Mouse (Mus musculus) liver, embryonic 13.5 days (tissue): ENCODE results near the gene Cmtm4. TPM values are rescaled to one million over a fixed set of nuclear protein-coding genes. Genes with fewer than 3 reads are reported as not detected.

Experiments
- ATAC-seq: fragments of 200-750 bp; cut with Nextera tagmentation; 2 replicates; pipeline ENCODE4 v1.8.0; 2017; ENCODE audit warnings: low read depth, mild to moderate bottlenecking, moderate number of reproducible peaks, moderate library complexity
- DNase-seq: peaks from one replicate; pipeline ENCODE4 v3.0.0; 2022
- H3K27ac ChIP-seq: fragments of 300-500 bp; sonication (generic); 2 replicates; pipeline ENCODE4 v1.5.1; 2015; ENCODE audit warnings: moderate library complexity, mild to moderate bottlenecking, inconsistent platforms
- H3K27me3 ChIP-seq: fragments of 300-500 bp; sonication (generic); 2 replicates; pipeline ENCODE4 v1.6.1; 2015; ENCODE audit warnings: mild to moderate bottlenecking, inconsistent platforms
- H3K36me3 ChIP-seq: fragments of 300-500 bp; sonication (generic); 2 replicates; pipeline ENCODE4 v1.6.1; 2015; ENCODE audit warnings: mild to moderate bottlenecking, inconsistent platforms
- H3K4me1 ChIP-seq: fragments of 300-500 bp; sonication (generic); replicated peaks from 2 replicates; pipeline ENCODE4 v1.6.1; 2015; ENCODE audit warnings: inconsistent platforms
- H3K4me2 ChIP-seq: fragments of 300-500 bp; sonication (generic); 2 replicates; pipeline ENCODE4 v1.6.1; 2015; ENCODE audit warnings: inconsistent platforms, mild to moderate bottlenecking, moderate library complexity
- H3K4me3 ChIP-seq: fragments of 300-500 bp; sonication (generic); replicated peaks from 2 replicates; pipeline ENCODE4 v1.5.1; 2015; ENCODE audit warnings: mild to moderate bottlenecking, inconsistent platforms
- H3K9ac ChIP-seq: fragments of 300-500 bp; sonication (generic); 2 replicates; pipeline ENCODE4 v1.6.1; 2015; ENCODE audit warnings: mild to moderate bottlenecking, inconsistent platforms
- H3K9me3 ChIP-seq: fragments of 300-500 bp; sonication (generic); replicated peaks from 2 replicates; pipeline ENCODE4 v1.6.1; 2016; ENCODE audit warnings: inconsistent platforms
- WGBS: fragments of 180-500 bp; shearing (Covaris S2); methylation state at CpG from one replicate; pipeline ENCODE4 v1.1.7; 2015; ENCODE audit not compliant: insufficient replicate concordance; 5-methylcytosine and 5-hydroxymethylcytosine counted together
- polyA plus RNA-seq: library from polyadenylated mRNA; unstranded; fragments of >200 nt; fragmentation: Nextera tagmentation; extraction: Ambion mirVana; gene quantifications from 2 replicates; pipeline ENCODE4 v1.2.1, GENCODE M21; 2015

The Cmtm4 gene
- polyA plus RNA-seq, 1 experiment from 2014 or later, result 0.40 TPM

DNA sequence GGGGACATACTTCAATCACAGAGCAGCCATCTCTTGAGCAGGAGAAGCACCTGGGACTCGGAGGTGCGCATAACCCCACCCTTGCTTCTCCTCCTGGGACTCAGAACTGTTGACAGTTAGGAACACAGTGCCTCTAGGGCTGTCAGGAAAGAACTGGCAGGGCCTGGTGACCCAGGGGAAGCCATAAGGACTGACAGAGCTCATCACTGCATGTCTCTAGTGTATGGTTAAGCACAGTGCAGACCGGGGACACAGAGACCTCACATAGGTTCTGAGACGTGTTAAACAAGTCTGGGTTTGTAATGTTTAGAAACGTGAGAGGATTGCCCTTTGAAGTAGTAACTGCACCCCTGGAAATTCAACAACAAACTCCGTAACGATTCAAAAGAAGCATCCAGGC is 8.1 kb downstream of the Cmtm4 start:
- WGBS, result 64% methylated on average over 7 of the region's 7 CpGs
- H3K4me1 ChIP-seq, result peaks cover 5% of the 10 kb centered on the region
- H3K4me2 ChIP-seq, result no peak overlapping the region
- H3K9ac ChIP-seq, result no peak overlapping the region
- no peaks in the 10 kb centered on the region for H3K36me3 ChIP-seq
- ATAC-seq (no peak), DNase-seq (no peak)
- no peak overlapping the region for H3K27ac ChIP-seq
- H3K9me3 ChIP-seq, result no peaks in the 10 kb centered on the region
- H3K27me3 ChIP-seq, result no peaks in the 10 kb centered on the region
- no peak overlapping the region for H3K4me3 ChIP-seq

GRCm38 (mm10) chr8:104386693-104387092 is 8.9 kb downstream of the Cmtm4 start:
- Histone ChIP-seq H3K9me3 (no peaks in the 10 kb centered on the region), H3K27me3 (no peaks in the 10 kb centered on the region), H3K4me2 (no peak overlapping the region), H3K4me1 (peaks cover 7% of the 10 kb centered on the region), H3K36me3 (no peaks in the 10 kb centered on the region), H3K27ac (no peak overlapping the region), H3K4me3 (no peak overlapping the region), H3K9ac (no peak overlapping the region)
- WGBS, result 37% methylated on average over 4 of the region's 4 CpGs
- no peak for ATAC-seq
- DNase-seq, result no peak

DNA sequence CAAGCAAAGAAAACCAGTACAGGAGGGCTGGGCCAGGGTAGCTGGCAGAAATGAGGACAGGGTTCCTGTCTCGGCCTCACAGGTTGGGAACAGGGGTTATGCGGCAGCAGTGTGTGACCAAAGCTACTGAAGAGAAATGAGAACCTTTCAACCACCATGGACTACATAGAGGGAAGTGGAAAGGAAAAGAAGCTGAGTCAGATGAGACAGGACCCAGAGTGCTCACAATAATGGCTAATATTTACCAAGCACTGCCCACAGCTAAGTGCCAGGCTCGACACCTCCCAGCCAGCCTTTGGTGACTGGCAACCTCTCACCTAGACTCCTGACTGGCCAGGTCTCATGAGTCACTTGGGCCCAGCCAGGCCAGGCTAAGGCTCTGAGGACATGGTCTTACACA is 11.6 kb downstream of the Cmtm4 start:
- Histone ChIP-seq H3K9ac (no peak overlapping the region), H3K4me2 (no peak overlapping the region), H3K4me3 (no peak overlapping the region), H3K9me3 (no peaks in the 10 kb centered on the region), H3K36me3 (no peaks in the 10 kb centered on the region), H3K4me1 (peaks cover 7% of the 10 kb centered on the region), H3K27ac (no peak overlapping the region), H3K27me3 (no peaks in the 10 kb centered on the region)
- 60% methylated on average over 3 of the region's 3 CpGs for WGBS
- ATAC-seq, result no peak
- DNase-seq, result no peak

GRCm38 (mm10) chr8:104383296-104383695 is 12.3 kb downstream of the Cmtm4 start:
- ATAC-seq (no peak), DNase-seq (no peak)
- 52% methylated on average over 2 of the region's 2 CpGs for WGBS
- no peak overlapping the region for H3K4me2 ChIP-seq
- no peaks in the 10 kb centered on the region for H3K9me3 ChIP-seq
- peaks cover 7% of the 10 kb centered on the region for H3K4me1 ChIP-seq
- H3K4me3 ChIP-seq, result no peak overlapping the region
- no peaks in the 10 kb centered on the region for H3K36me3 ChIP-seq
- H3K27ac ChIP-seq, result no peak overlapping the region
- H3K27me3 ChIP-seq, result no peaks in the 10 kb centered on the region
- H3K9ac ChIP-seq, result no peak overlapping the region

DNA sequence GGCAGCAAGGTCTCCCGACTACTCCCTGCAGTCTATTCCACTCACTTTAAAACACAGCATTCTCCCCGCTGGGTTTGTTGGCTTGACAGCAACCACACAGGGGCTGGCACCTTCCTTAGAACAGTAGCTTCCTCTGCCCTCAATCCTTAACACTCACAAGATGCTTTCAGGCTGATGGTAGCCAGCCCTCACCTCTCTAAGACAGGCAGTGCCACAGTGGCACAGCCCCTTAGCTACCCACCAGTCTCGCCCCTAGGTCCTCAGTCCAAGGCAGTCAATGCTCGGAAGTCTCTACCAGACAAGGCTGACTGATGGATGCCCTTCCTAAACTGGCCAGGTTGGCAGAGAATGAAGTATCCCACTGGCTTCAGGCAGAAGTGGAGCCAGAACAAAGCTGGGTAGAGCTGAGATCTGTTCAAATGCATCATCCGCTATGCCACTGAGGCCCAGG is 14.6 kb downstream of the Cmtm4 start:
- Histone ChIP-seq H3K36me3 (no peaks in the 10 kb centered on the region), H3K4me2 (no peak overlapping the region), H3K4me1 (peaks cover 6% of the 10 kb centered on the region), H3K27ac (no peak overlapping the region), H3K9me3 (no peaks in the 10 kb centered on the region), H3K4me3 (no peak overlapping the region), H3K9ac (no peak overlapping the region), H3K27me3 (no peaks in the 10 kb centered on the region)
- no peak for DNase-seq
- WGBS, result 66% methylated on average over 5 of the region's 5 CpGs
- ATAC-seq, result no peak

DNA sequence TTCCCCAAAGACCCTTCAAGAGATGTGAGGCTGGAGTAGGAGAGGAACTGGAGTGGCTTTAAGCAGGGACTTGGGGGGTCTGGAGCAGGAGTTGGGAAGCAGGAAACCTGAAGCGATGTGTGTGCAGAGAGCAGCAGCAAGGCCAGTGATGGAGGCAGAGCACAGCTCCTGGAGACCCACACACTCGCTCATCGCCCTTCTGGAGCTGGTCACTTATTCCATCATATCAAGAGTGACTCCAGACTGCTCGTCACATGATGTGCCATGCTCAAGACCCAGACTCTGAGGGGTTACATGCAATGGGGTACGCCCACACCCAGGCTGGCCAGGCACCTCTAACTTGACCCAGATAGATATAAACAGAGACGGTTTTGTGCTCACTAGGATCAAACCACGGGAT is 15.3 kb downstream of the Cmtm4 start:
- WGBS, result 73% methylated on average over 7 of the region's 7 CpGs
- no peak for DNase-seq
- peaks cover 11% of the 10 kb centered on the region for H3K4me1 ChIP-seq

GRCm38 (mm10) chr8:104379301-104379836 is 16.2 kb downstream of the Cmtm4 start:
- WGBS, result 75% methylated on average over 10 of the region's 10 CpGs
- no peak overlapping the region for H3K27ac ChIP-seq
- H3K9ac ChIP-seq, result no peak overlapping the region
- DNase-seq, result no peak
- H3K36me3 ChIP-seq, result no peaks in the 10 kb centered on the region
- no peaks in the 10 kb centered on the region for H3K27me3 ChIP-seq
- H3K4me3 ChIP-seq, result no peak overlapping the region
- no peaks in the 10 kb centered on the region for H3K9me3 ChIP-seq
- peaks cover 17% of the 10 kb centered on the region for H3K4me1 ChIP-seq
- no peak for ATAC-seq
- H3K4me2 ChIP-seq, result no peak overlapping the region

More for the DNA sequence above, 15.3 kb downstream of the Cmtm4 start:
- Histone ChIP-seq H3K36me3 (no peaks in the 10 kb centered on the region), H3K9me3 (no peaks in the 10 kb centered on the region), H3K4me3 (no peak overlapping the region), H3K9ac (no peak overlapping the region), H3K27ac (no peak overlapping the region), H3K4me2 (no peak overlapping the region), H3K27me3 (no peaks in the 10 kb centered on the region)
- no peak for ATAC-seq

DNA sequence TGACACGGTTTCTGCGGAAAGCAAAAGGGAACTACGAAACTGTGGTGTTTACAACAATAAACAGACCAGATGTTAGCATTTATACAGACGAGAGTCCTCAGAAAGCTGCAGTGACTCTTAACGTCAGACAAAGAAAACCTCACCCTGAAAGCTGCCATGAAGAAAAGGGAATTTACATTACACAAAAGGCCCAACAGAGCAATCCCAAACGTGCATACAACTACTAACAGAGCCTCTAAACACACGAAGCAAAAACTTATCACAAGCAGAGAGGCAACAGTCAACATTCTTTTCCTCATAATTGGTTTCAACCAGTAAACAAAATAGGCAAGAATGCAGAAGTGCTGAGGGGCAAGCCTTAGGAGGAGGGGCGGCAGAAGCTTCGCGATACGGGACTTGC is 18.9 kb downstream of the Cmtm4 start:
- no peak overlapping the region for H3K4me2 ChIP-seq
- no peaks in the 10 kb centered on the region for H3K27me3 ChIP-seq
- no peaks in the 10 kb centered on the region for H3K36me3 ChIP-seq
- H3K4me1 ChIP-seq, result peaks cover 17% of the 10 kb centered on the region
- ATAC-seq (no peak), DNase-seq (no peak)
- no peak overlapping the region for H3K9ac ChIP-seq
- H3K9me3 ChIP-seq, result no peaks in the 10 kb centered on the region
- H3K27ac ChIP-seq, result no peak overlapping the region
- WGBS, result 65% methylated on average over 11 of the region's 11 CpGs
- H3K4me3 ChIP-seq, result no peak overlapping the region

- Histone ChIP-seq H3K27ac (peak overlapping the region; percentile 26), H3K9me3 (no peaks in the 10 kb centered on the region), H3K27me3 (no peaks in the 10 kb centered on the region), H3K4me3 (no peak overlapping the region), H3K9ac (no peak overlapping the region), H3K36me3 (no peaks in the 10 kb centered on the region), H3K4me2 (no peak overlapping the region), H3K4me1 (peaks cover 17% of the 10 kb centered on the region)
- ATAC-seq (peak; percentile 15; the same call in 1 of the 2 replicates), DNase-seq (no peak)
- 42% methylated on average over 5 of the region's 5 CpGs for WGBS
These were observed 19.6 kb downstream of the Cmtm4 start for GRCm38 (mm10) chr8:104375959-104376358.

- Histone ChIP-seq H3K4me2 (no peak overlapping the region), H3K9ac (no peak overlapping the region)
- 59% methylated on average over 14 of the region's 14 CpGs for WGBS
These were observed 20.5 kb downstream of the Cmtm4 start for GRCm38 (mm10) chr8:104374864-104375846.

DNA sequence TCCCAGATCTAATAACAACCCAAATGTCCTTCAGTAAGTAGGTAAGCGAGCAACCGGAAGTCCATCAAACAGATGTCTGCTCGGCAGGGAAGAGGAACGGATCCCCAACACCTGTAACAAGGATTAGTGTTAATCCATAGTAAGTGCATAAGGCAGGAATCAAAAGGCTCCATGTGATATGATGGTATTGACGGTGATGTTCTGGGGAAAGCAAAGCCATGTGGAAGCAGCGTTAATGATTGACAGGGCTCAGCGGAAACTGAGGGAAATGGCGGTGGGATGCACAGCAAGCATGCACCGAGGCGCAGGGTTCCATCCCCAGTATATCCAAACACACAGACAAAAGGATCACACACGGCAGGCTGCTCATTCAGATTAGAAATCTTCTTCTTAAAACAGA is 21.3 kb downstream of the Cmtm4 start:
- ATAC-seq, result no peak
- no peaks in the 10 kb centered on the region for H3K9me3 ChIP-seq
- H3K4me1 ChIP-seq, result peaks cover 17% of the 10 kb centered on the region
- no peak overlapping the region for H3K4me2 ChIP-seq
- H3K9ac ChIP-seq, result no peak overlapping the region
- H3K27ac ChIP-seq, result no peak overlapping the region
- whole genome bisulfite sequencing, result 74% methylated on average over 11 of the region's 11 CpGs
- no peak for DNase-seq
- H3K4me3 ChIP-seq, result no peak overlapping the region
- H3K27me3 ChIP-seq, result no peaks in the 10 kb centered on the region
- H3K36me3 ChIP-seq, result no peaks in the 10 kb centered on the region

More at GRCm38 (mm10) chr8:104374864-104375846, 20.5 kb downstream of the Cmtm4 start:
- Histone ChIP-seq H3K4me3 (no peak overlapping the region), H3K27ac (peak overlapping the region; percentile 55), H3K27me3 (no peaks in the 10 kb centered on the region), H3K4me1 (peaks cover 17% of the 10 kb centered on the region), H3K9me3 (no peaks in the 10 kb centered on the region), H3K36me3 (no peaks in the 10 kb centered on the region)
- DNase-seq, result no peak
- peak; percentile 69 for ATAC-seq
